In genomic region chr2:80638364-80639241, GRCm38 (mm10) we compare ENCODE assay signal across 8 mouse cellular contexts. TPM values are rescaled to one million over a fixed set of nuclear protein-coding genes. Genes with fewer than 3 reads are reported as not detected.
DNase-seq lines count a peak whose midpoint lies in the region; ATAC-seq and TF ChIP-seq lines count a peak whose summit lies in the region.

No protein-coding gene starts in this region.

- peaks cover 6% of the 10 kb centered on the region; the same call in 1 of the 2 replicates for H3K4me1 ChIP-seq in embryonic facial prominence, embryonic 14.5 days (ENCODE audit: control insufficient read depth, insufficient read depth, low read length)
- peaks cover 4% of the 10 kb centered on the region; the same call in 1 of the 2 replicates for H3K4me1 ChIP-seq in limb, embryonic 14.5 days (ENCODE audit: control insufficient read depth, insufficient read depth, low read length)
- H3K4me1 ChIP-seq in midbrain, postnatal 0 days (ENCODE audit: insufficient read depth, low read length): peaks cover 5% of the 10 kb centered on the region; the same call in 1 of the 2 replicates

- H3K27me3 ChIP-seq in embryonic facial prominence, embryonic 14.5 days (replicated peaks; ENCODE audit: control insufficient read depth, insufficient read depth, low read length): no peaks in the 10 kb centered on the region
- no peaks in the 10 kb centered on the region for H3K27me3 ChIP-seq in limb, embryonic 14.5 days (ENCODE audit: control insufficient read depth, insufficient read depth, low read length)
- no peaks in the 10 kb centered on the region for H3K27me3 ChIP-seq in midbrain, postnatal 0 days (ENCODE audit: insufficient read depth, low read length)

- H3K4me2 ChIP-seq in embryonic facial prominence, embryonic 14.5 days (ENCODE audit: low read depth, low read length): peak overlapping the region; percentile 65
- H3K4me2 ChIP-seq in limb, embryonic 14.5 days (replicated peaks; ENCODE audit: low read depth, low read length, severe bottlenecking): peak overlapping the region; percentile 61
- H3K4me2 ChIP-seq in midbrain, postnatal 0 days (ENCODE audit: low read depth, low read length, poor library complexity, severe bottlenecking): peak overlapping the region; percentile 58

- WGBS in embryonic facial prominence, embryonic 14.5 days: under 1% methylated on average over 32 of the region's 45 CpGs
- under 1% methylated on average over 45 of the region's 45 CpGs for WGBS in limb, embryonic 14.5 days
- under 1% methylated on average over 45 of the region's 45 CpGs for WGBS in midbrain, postnatal 0 days

- peak overlapping the region; percentile 78 for H3K4me3 ChIP-seq in embryonic facial prominence, embryonic 14.5 days (ENCODE audit: low read depth, low read length)
- H3K4me3 ChIP-seq in limb, embryonic 14.5 days (replicated peaks; ENCODE audit: low read length): peak overlapping the region; percentile 85
- H3K4me3 ChIP-seq in midbrain, postnatal 0 days (ENCODE audit: low read depth, low read length): peak overlapping the region; percentile 88

- DNase-seq in 3T3-L1 (ENCODE audit: low read depth, low spot score): peak; percentile 97
- peak; percentile 70 to 80 for DNase-seq in adrenal gland, postnatal 4 days (ENCODE audit: low spot score in 2 of 2)
- peak; percentile 96 for DNase-seq in embryonic facial prominence, embryonic 14.5 days (ENCODE audit: low spot score)
- peak; percentile 94 for DNase-seq in heart, adult 8-10 months (ENCODE audit: low spot score)
- peak; percentile 94 for DNase-seq in kidney, adult 9 months
- DNase-seq in limb, embryonic 14.5 days (ENCODE audit: low spot score): peak; percentile 95
- DNase-seq in midbrain, postnatal 0 days (ENCODE audit: low spot score): peak; percentile 95
- peak; percentile 79 to 85 for DNase-seq in spleen, postnatal 14 days (ENCODE audit: low spot score in 2 of 2)

- H3K9ac ChIP-seq in embryonic facial prominence, embryonic 14.5 days (ENCODE audit: low read depth, low read length): peak overlapping the region; percentile 79
- H3K9ac ChIP-seq in limb, embryonic 14.5 days (ENCODE audit: low read depth, low read length, severe bottlenecking): peak overlapping the region; percentile 72
- H3K9ac ChIP-seq in midbrain, postnatal 0 days (replicated peaks; ENCODE audit: low read length, poor library complexity, severe bottlenecking): peak overlapping the region; percentile 61

- peaks cover 9% of the 10 kb centered on the region for H3K36me3 ChIP-seq in embryonic facial prominence, embryonic 14.5 days (ENCODE audit: control insufficient read depth, insufficient read depth, low read length)
- H3K36me3 ChIP-seq in limb, embryonic 14.5 days (ENCODE audit: control insufficient read depth, insufficient read depth, low read length): peaks cover 12% of the 10 kb centered on the region
- peaks cover 2% of the 10 kb centered on the region; the same call in 1 of the 2 replicates for H3K36me3 ChIP-seq in midbrain, postnatal 0 days (ENCODE audit: insufficient read depth, low read length)

- peak overlapping the region; percentile 71; the same call in 1 of the 2 replicates for H3K27ac ChIP-seq in embryonic facial prominence, embryonic 14.5 days (replicated peaks; ENCODE audit: low read depth, low read length)
- no peak overlapping the region; the same call in 1 of the 2 replicates for H3K27ac ChIP-seq in limb, embryonic 14.5 days (replicated peaks; ENCODE audit: low read depth, low read length)
- peak overlapping the region; percentile 70 for H3K27ac ChIP-seq in midbrain, postnatal 0 days (ENCODE audit: low read depth, low read length)

- TF ChIP-seq CTCF in midbrain, postnatal 0 days (IDR thresholded peaks at IDR 0.05): no peak

- H3K9me3 ChIP-seq in embryonic facial prominence, embryonic 14.5 days (ENCODE audit: control insufficient read depth, low read length): no peaks in the 10 kb centered on the region
- no peaks in the 10 kb centered on the region for H3K9me3 ChIP-seq in limb, embryonic 14.5 days (ENCODE audit: control insufficient read depth, low read length)
- no peaks in the 10 kb centered on the region for H3K9me3 ChIP-seq in midbrain, postnatal 0 days (ENCODE audit: low read length)

- ATAC-seq in embryonic facial prominence, embryonic 14.5 days (ENCODE audit: low read depth): peak; percentile 98
- ATAC-seq in limb, embryonic 14.5 days (ENCODE audit: low FRiP score, low read depth): peak; percentile 97
- peak; percentile 98 for ATAC-seq in midbrain, postnatal 0 days (ENCODE audit: low FRiP score)

- no peak for TF ChIP-seq POLR2A in limb, embryonic 14.5 days (IDR thresholded peaks at IDR 0.05; ENCODE audit: borderline replicate concordance, extremely low read depth, insufficient read depth, insufficient read length)

RNA-seq across cellular contexts. Expression of gene Nup35, which starts 21.6 kb away (rescaled TPM):
- total RNA-seq in adrenal gland, postnatal 4 days (2021): 10 to 100 TPM; 15.7 to 18.0 TPM
- polyA plus RNA-seq in embryonic facial prominence, embryonic 14.5 days (2014; fragmentation: Nextera tagmentation; extraction: Ambion mirVana): 41.8 and 43.4 TPM in 2 replicates
- total RNA-seq in heart, adult 8-10 months (2022): 1 to 10 TPM; 5.7 to 9.4 (median 7.4) TPM
- 43.2 and 65.4 TPM in 2 replicates for polyA plus RNA-seq in limb, embryonic 14.5 days (2012; rRNA removed)
- polyA plus RNA-seq in limb, embryonic 14.5 days (2014; fragmentation: Nextera tagmentation; extraction: Ambion mirVana): 43.3 and 43.7 TPM in 2 replicates
- total RNA-seq in midbrain, postnatal 0 days (2014; rRNA removed): 48.1 and 62.8 TPM in 2 replicates
- 34.4 and 36.7 TPM in 2 replicates for polyA plus RNA-seq in midbrain, postnatal 0 days (2015; fragmentation: Nextera tagmentation; extraction: Ambion mirVana)

RNA-seq across cellular contexts. Expression of gene Dusp19, which starts 21.8 kb away (rescaled TPM):
- 10 to 100 TPM; 14.4 to 15.6 TPM for total RNA-seq in adrenal gland, postnatal 4 days (2021)
- 18.1 and 19.3 TPM in 2 replicates for polyA plus RNA-seq in embryonic facial prominence, embryonic 14.5 days (2014; fragmentation: Nextera tagmentation; extraction: Ambion mirVana)
- 10 to 100 TPM in 2 of 4 experiments, 1 to 10 TPM in 2; 8.4 to 10.9 (median 9.3) TPM for total RNA-seq in heart, adult 8-10 months (2022)
- polyA plus RNA-seq in limb, embryonic 14.5 days (2012; rRNA removed): 14.8 and 15.0 TPM in 2 replicates
- 19.1 and 20.7 TPM in 2 replicates for polyA plus RNA-seq in limb, embryonic 14.5 days (2014; fragmentation: Nextera tagmentation; extraction: Ambion mirVana)
- 18.4 and 21.7 TPM in 2 replicates for total RNA-seq in midbrain, postnatal 0 days (2014; rRNA removed)
- polyA plus RNA-seq in midbrain, postnatal 0 days (2015; fragmentation: Nextera tagmentation; extraction: Ambion mirVana): 10.6 and 11.0 TPM in 2 replicates

RNA-seq across cellular contexts. Expression of gene Nckap1, which starts 57.4 kb away (rescaled TPM):
- 100 to 1,000 TPM; 130 to 133 TPM for total RNA-seq in adrenal gland, postnatal 4 days (2021)
- polyA plus RNA-seq in embryonic facial prominence, embryonic 14.5 days (2014; fragmentation: Nextera tagmentation; extraction: Ambion mirVana): 61.2 and 67.6 TPM in 2 replicates
- 10 to 100 TPM; 51.5 to 68.0 (median 61.8) TPM for total RNA-seq in heart, adult 8-10 months (2022)
- 69.6 and 72.7 TPM in 2 replicates for polyA plus RNA-seq in limb, embryonic 14.5 days (2012; rRNA removed)
- 62.8 and 66.5 TPM in 2 replicates for polyA plus RNA-seq in limb, embryonic 14.5 days (2014; fragmentation: Nextera tagmentation; extraction: Ambion mirVana)
- 136 and 164 TPM in 2 replicates for total RNA-seq in midbrain, postnatal 0 days (2014; rRNA removed)
- polyA plus RNA-seq in midbrain, postnatal 0 days (2015; fragmentation: Nextera tagmentation; extraction: Ambion mirVana): 77.7 and 82.5 TPM in 2 replicates
